Mouse (Mus musculus): Measurements from ENCODE around the gene Uts2r. TPM values are rescaled to one million over a fixed set of nuclear protein-coding genes. Genes with fewer than 3 reads are reported as not detected.
A peak's percentile ranks its signal among the peaks of the same experiment; 100 is the strongest.

Uts2r gene
- polyA plus RNA-seq, 1 experiment from 2014 or later, result not detected

GRCm38 (mm10) chr11:121121151-121121550, 38.9 kb upstream of the Uts2r start:
- TF ChIP-seq CTCF (IDR thresholded peaks at IDR 0.05; ENCODE audit: low read depth), result no peak
- H3K36me3 ChIP-seq (ENCODE audit: control insufficient read depth, insufficient read depth), result no peaks in the 10 kb centered on the region
- WGBS, result 55% methylated on average over 3 of the region's 3 CpGs
- H3K9me3 ChIP-seq (ENCODE audit: control insufficient read depth), result no peaks in the 10 kb centered on the region
- H3K9ac ChIP-seq (ENCODE audit: low read depth, low read length), result no peak overlapping the region
- H3K4me1 ChIP-seq (replicated peaks; ENCODE audit: control insufficient read depth, insufficient read depth, low read length), result no peaks in the 10 kb centered on the region
- no peaks in the 10 kb centered on the region for H3K27me3 ChIP-seq (replicated peaks; ENCODE audit: control insufficient read depth, insufficient read depth, low read length)
- H3K27ac ChIP-seq (ENCODE audit: low read depth, low read length), result no peak overlapping the region
- no peak overlapping the region for H3K4me2 ChIP-seq (replicated peaks; ENCODE audit: low read depth)
- no peak overlapping the region for H3K4me3 ChIP-seq (ENCODE audit: low read depth, low read length)
- ATAC-seq, result no peak

GRCm38 (mm10) chr11:121122024-121122670, 37.9 kb upstream of the Uts2r start:
- Histone ChIP-seq H3K36me3 (ENCODE audit: control insufficient read depth, insufficient read depth) (no peaks in the 10 kb centered on the region), H3K27ac (ENCODE audit: low read depth, low read length) (no peak overlapping the region), H3K4me1 (replicated peaks; ENCODE audit: control insufficient read depth, insufficient read depth, low read length) (no peaks in the 10 kb centered on the region), H3K4me2 (replicated peaks; ENCODE audit: low read depth) (no peak overlapping the region), H3K4me3 (ENCODE audit: low read depth, low read length) (no peak overlapping the region), H3K27me3 (replicated peaks; ENCODE audit: control insufficient read depth, insufficient read depth, low read length) (no peaks in the 10 kb centered on the region), H3K9ac (ENCODE audit: low read depth, low read length) (no peak overlapping the region), H3K9me3 (ENCODE audit: control insufficient read depth) (no peaks in the 10 kb centered on the region)
- TF ChIP-seq CTCF (IDR thresholded peaks at IDR 0.05; ENCODE audit: low read depth), result no peak
- 16% methylated on average over 2 of the region's 2 CpGs for WGBS
- no peak for ATAC-seq

GRCm38 (mm10) chr11:121123438-121123837, 36.6 kb upstream of the Uts2r start:
- WGBS, result 90% methylated on average over 4 of the region's 4 CpGs
- no peak for ATAC-seq
- H3K4me1 ChIP-seq (replicated peaks; ENCODE audit: control insufficient read depth, insufficient read depth, low read length), result no peaks in the 10 kb centered on the region

GRCm38 (mm10) chr11:121125522-121126172, 34.4 kb upstream of the Uts2r start:
- Histone ChIP-seq H3K4me1 (replicated peaks; ENCODE audit: control insufficient read depth, insufficient read depth, low read length) (no peaks in the 10 kb centered on the region), H3K36me3 (ENCODE audit: control insufficient read depth, insufficient read depth) (no peaks in the 10 kb centered on the region), H3K4me3 (ENCODE audit: low read depth, low read length) (no peak overlapping the region), H3K27me3 (replicated peaks; ENCODE audit: control insufficient read depth, insufficient read depth, low read length) (no peaks in the 10 kb centered on the region), H3K9ac (ENCODE audit: low read depth, low read length) (no peak overlapping the region), H3K4me2 (replicated peaks; ENCODE audit: low read depth) (no peak overlapping the region), H3K9me3 (ENCODE audit: control insufficient read depth) (no peaks in the 10 kb centered on the region), H3K27ac (ENCODE audit: low read depth, low read length) (no peak overlapping the region)
- 60% methylated on average over 3 of the region's 3 CpGs for WGBS
- ATAC-seq, result no peak
- TF ChIP-seq CTCF (IDR thresholded peaks at IDR 0.05; ENCODE audit: low read depth), result no peak

More at GRCm38 (mm10) chr11:121123438-121123837, 36.6 kb upstream of the Uts2r start:
- Histone ChIP-seq H3K4me2 (replicated peaks; ENCODE audit: low read depth) (no peak overlapping the region), H3K4me3 (ENCODE audit: low read depth, low read length) (no peak overlapping the region), H3K36me3 (ENCODE audit: control insufficient read depth, insufficient read depth) (no peaks in the 10 kb centered on the region), H3K27ac (ENCODE audit: low read depth, low read length) (no peak overlapping the region), H3K27me3 (replicated peaks; ENCODE audit: control insufficient read depth, insufficient read depth, low read length) (no peaks in the 10 kb centered on the region), H3K9ac (ENCODE audit: low read depth, low read length) (no peak overlapping the region), H3K9me3 (ENCODE audit: control insufficient read depth) (no peaks in the 10 kb centered on the region)
- no peak for TF ChIP-seq CTCF (IDR thresholded peaks at IDR 0.05; ENCODE audit: low read depth)

GRCm38 (mm10) chr11:121126395-121126794, 33.7 kb upstream of the Uts2r start:
- H3K4me3 ChIP-seq (ENCODE audit: low read depth, low read length), result no peak overlapping the region
- 80% methylated on average over 1 of the region's 1 CpGs for WGBS
- H3K36me3 ChIP-seq (ENCODE audit: control insufficient read depth, insufficient read depth), result no peaks in the 10 kb centered on the region
- peak; percentile 71 for TF ChIP-seq CTCF (IDR thresholded peaks at IDR 0.05; ENCODE audit: low read depth)
- no peak overlapping the region for H3K27ac ChIP-seq (ENCODE audit: low read depth, low read length)
- H3K9ac ChIP-seq (ENCODE audit: low read depth, low read length), result no peak overlapping the region
- H3K4me2 ChIP-seq (replicated peaks; ENCODE audit: low read depth), result no peak overlapping the region
- ATAC-seq, result no peak
- no peaks in the 10 kb centered on the region for H3K27me3 ChIP-seq (replicated peaks; ENCODE audit: control insufficient read depth, insufficient read depth, low read length)
- no peaks in the 10 kb centered on the region for H3K4me1 ChIP-seq (replicated peaks; ENCODE audit: control insufficient read depth, insufficient read depth, low read length)
- no peaks in the 10 kb centered on the region for H3K9me3 ChIP-seq (ENCODE audit: control insufficient read depth)

GRCm38 (mm10) chr11:121127441-121127840, 32.6 kb upstream of the Uts2r start:
- TF ChIP-seq CTCF (IDR thresholded peaks at IDR 0.05; ENCODE audit: low read depth), result no peak
- Histone ChIP-seq H3K4me2 (replicated peaks; ENCODE audit: low read depth) (no peak overlapping the region), H3K27ac (ENCODE audit: low read depth, low read length) (no peak overlapping the region), H3K9me3 (ENCODE audit: control insufficient read depth) (no peaks in the 10 kb centered on the region), H3K4me3 (ENCODE audit: low read depth, low read length) (no peak overlapping the region), H3K27me3 (replicated peaks; ENCODE audit: control insufficient read depth, insufficient read depth, low read length) (no peaks in the 10 kb centered on the region), H3K9ac (ENCODE audit: low read depth, low read length) (no peak overlapping the region), H3K4me1 (replicated peaks; ENCODE audit: control insufficient read depth, insufficient read depth, low read length) (no peaks in the 10 kb centered on the region), H3K36me3 (ENCODE audit: control insufficient read depth, insufficient read depth) (no peaks in the 10 kb centered on the region)
- no peak for ATAC-seq
- 85% methylated on average over 3 of the region's 3 CpGs for WGBS

Measured in intestine, postnatal 0 days (tissue).